Mouse (Mus musculus): ENCODE measurements at regions not wholly inside any gene's neighbourhood (a gene's known extent, or its start where the extent isn't known, plus 50 kb on each side); places are given as distances from the start of the nearest gene placed in this dataset.

DNA sequence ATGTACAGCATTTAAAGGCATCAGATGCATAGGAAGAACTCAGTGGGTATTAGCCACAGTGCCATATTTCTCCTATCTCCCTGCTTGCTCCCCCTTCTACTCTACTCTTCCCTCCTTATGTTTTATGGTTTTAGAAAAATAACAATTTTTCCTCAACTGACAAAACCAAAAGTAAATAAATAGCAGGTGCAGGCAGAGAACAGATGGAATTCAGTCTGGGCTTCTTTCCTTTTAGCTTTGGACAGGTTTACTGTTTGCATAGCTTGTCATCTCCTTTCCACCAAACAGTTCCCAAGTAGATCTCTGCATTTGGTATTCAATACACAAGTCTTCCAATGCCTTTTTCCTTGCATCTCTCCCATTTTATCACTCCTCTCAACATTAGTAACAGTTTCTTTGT is 152.5 kb upstream of the Astn2 start:
- H3K27me3 ChIP-seq (ENCODE audit: control insufficient read depth in 1 of 2, insufficient read depth in 2 of 2, low read length in 2 of 2), result no peaks in the 10 kb centered on the region
- H3K36me3 ChIP-seq (ENCODE audit: control insufficient read depth in 1 of 2, insufficient read depth in 2 of 2, low read length in 2 of 2), result no peaks in the 10 kb centered on the region
- no peak overlapping the region for H3K9ac ChIP-seq (ENCODE audit: control insufficient read depth, low read depth, low read length, poor library complexity, severe bottlenecking)
- no peak for DNase-seq (ENCODE audit: low read depth, low spot score)
- no peaks in the 10 kb centered on the region for H3K79me2 ChIP-seq (ENCODE audit: control insufficient read depth, insufficient read depth, low read length, poor library complexity)
- no peaks in the 10 kb centered on the region for H3K4me1 ChIP-seq (ENCODE audit: control insufficient read depth in 1 of 2, insufficient read depth in 2 of 2, low read length in 2 of 2)
- no peak overlapping the region for H3K4me3 ChIP-seq (ENCODE audit: control insufficient read depth in 1 of 2, insufficient read depth in 1 of 2, low read depth in 2 of 2, low read length in 2 of 2)
- H3K27ac ChIP-seq (ENCODE audit: control insufficient read depth, low read depth, low read length), result no peak overlapping the region
- no peak for TF ChIP-seq HCFC1 (IDR thresholded peaks at IDR 0.05; ENCODE audit: low read depth, low read length)
- TF ChIP-seq SMC3 (IDR thresholded peaks at IDR 0.05; ENCODE audit: low read depth, low read length), result no peak
- no peak for TF ChIP-seq USF2 (IDR thresholded peaks at IDR 0.05; ENCODE audit: borderline replicate concordance in 1 of 2, insufficient read depth in 1 of 2, low read depth in 1 of 2, low read length in 2 of 2)
- TF ChIP-seq ZNF384 (IDR thresholded peaks at IDR 0.05; ENCODE audit: low read depth, low read length), result no peak
- no peak for TF ChIP-seq GABPA (IDR thresholded peaks at IDR 0.05; ENCODE audit: low read depth, low read length)
- TF ChIP-seq SIN3A (IDR thresholded peaks at IDR 0.05; ENCODE audit: low read length), result no peak
- no peak for TF ChIP-seq ZC3H11A (IDR thresholded peaks at IDR 0.05; ENCODE audit: low read depth, low read length)
- TF ChIP-seq BHLHE40 (IDR thresholded peaks at IDR 0.05; ENCODE audit: borderline replicate concordance, low read depth, low read length), result no peak
- no peak for TF ChIP-seq MAZ (IDR thresholded peaks at IDR 0.05; ENCODE audit: low read depth, low read length)
- no peak for TF ChIP-seq POLR2AphosphoS5 (IDR thresholded peaks at IDR 0.05; ENCODE audit: borderline replicate concordance, low read depth, low read length)
- TF ChIP-seq POLR2AphosphoS2 (IDR thresholded peaks at IDR 0.05; ENCODE audit: low read length), result no peak
- no peaks in the 10 kb centered on the region for H3K9me3 ChIP-seq (replicated peaks; ENCODE audit: insufficient read depth, low read length)

DNA sequence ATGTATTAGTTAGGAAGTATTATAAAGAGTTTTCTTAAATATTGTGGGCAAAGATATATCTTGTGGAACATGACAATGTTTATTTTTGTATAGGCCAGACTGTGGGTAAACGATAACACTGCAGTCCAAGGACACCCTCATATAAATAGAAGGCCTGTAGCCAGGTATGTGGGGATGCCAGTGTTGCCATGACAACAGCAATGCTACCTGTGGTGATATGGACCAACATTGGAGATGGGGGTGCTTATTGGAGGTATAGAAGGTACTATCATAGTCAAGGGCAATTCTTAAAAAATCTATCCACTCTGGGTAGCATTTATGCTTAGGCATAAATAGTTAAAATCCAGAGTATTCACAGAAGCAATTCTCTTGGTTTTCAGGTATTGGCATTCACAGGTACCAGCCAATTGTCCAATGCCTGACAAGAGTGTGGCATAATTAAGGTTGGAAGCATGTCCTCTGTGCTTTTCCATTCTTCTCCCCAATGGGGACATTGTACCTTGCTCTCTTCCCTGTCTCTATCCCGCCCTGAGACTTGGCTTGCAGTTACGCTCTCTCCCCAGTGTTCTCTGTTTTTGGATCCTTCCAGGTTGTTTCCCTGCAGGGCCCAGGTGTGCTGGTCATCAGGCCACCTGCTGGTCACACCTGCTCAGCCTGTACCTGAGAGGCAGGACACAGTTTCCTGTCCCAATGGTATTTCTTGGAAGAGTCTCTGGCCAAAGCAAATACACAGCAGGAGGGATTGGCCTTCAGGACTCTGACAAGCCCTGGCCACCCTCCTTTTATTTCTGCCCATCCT is 146.1 kb upstream of the Astn2 start:
- Histone ChIP-seq H3K9ac (ENCODE audit: control insufficient read depth, low read depth, low read length, poor library complexity, severe bottlenecking) (no peak overlapping the region), H3K4me3 (ENCODE audit: control insufficient read depth in 1 of 2, insufficient read depth in 1 of 2, low read depth in 2 of 2, low read length in 2 of 2) (no peak overlapping the region), H3K27me3 (ENCODE audit: control insufficient read depth in 1 of 2, insufficient read depth in 2 of 2, low read length in 2 of 2) (no peaks in the 10 kb centered on the region), H3K4me1 (ENCODE audit: control insufficient read depth in 1 of 2, insufficient read depth in 2 of 2, low read length in 2 of 2) (no peaks in the 10 kb centered on the region), H3K27ac (ENCODE audit: control insufficient read depth, low read depth, low read length) (no peak overlapping the region), H3K79me2 (ENCODE audit: control insufficient read depth, insufficient read depth, low read length, poor library complexity) (no peaks in the 10 kb centered on the region), H3K9me3 (replicated peaks; ENCODE audit: insufficient read depth, low read length) (no peaks in the 10 kb centered on the region), H3K36me3 (ENCODE audit: control insufficient read depth in 1 of 2, insufficient read depth in 2 of 2, low read length in 2 of 2) (no peaks in the 10 kb centered on the region)
- no peak for DNase-seq (ENCODE audit: low read depth, low spot score)
- TF ChIP-seq ZMIZ1 (IDR thresholded peaks at IDR 0.05; ENCODE audit: low read depth, low read length) (no peak), ZNF384 (IDR thresholded peaks at IDR 0.05; ENCODE audit: low read depth, low read length) (no peak), NELFE (IDR thresholded peaks at IDR 0.05; ENCODE audit: low read depth, low read length) (no peak), MAZ (IDR thresholded peaks at IDR 0.05; ENCODE audit: low read depth, low read length) (no peak), ZC3H11A (IDR thresholded peaks at IDR 0.05; ENCODE audit: low read depth, low read length) (no peak), GABPA (IDR thresholded peaks at IDR 0.05; ENCODE audit: low read depth, low read length) (no peak), TCF12 (IDR thresholded peaks at IDR 0.05; ENCODE audit: low read depth, low read length) (no peak), USF1 (IDR thresholded peaks at IDR 0.05; ENCODE audit: low read depth, low read length) (no peak), MAFK (IDR thresholded peaks at IDR 0.05; ENCODE audit: borderline replicate concordance, low read depth, low read length) (no peak), MYC (IDR thresholded peaks at IDR 0.05; ENCODE audit: low read depth, low read length) (no peak), GATA1 (IDR thresholded peaks at IDR 0.05; ENCODE audit: low read depth, low read length) (no peak), ZKSCAN1 (IDR thresholded peaks at IDR 0.05; ENCODE audit: low read depth, low read length) (no peak), EP300 (IDR thresholded peaks at IDR 0.05; ENCODE audit: low read depth in 1 of 2, low read length in 2 of 2) (no peak), POLR2A (IDR thresholded peaks at IDR 0.05; ENCODE audit: control insufficient read depth in 1 of 2, insufficient read depth in 1 of 2, low read depth in 1 of 2, low read length in 2 of 2, poor library complexity in 1 of 2) (no peak), ETS1 (IDR thresholded peaks at IDR 0.05; ENCODE audit: low read depth, low read length) (no peak), SIN3A (IDR thresholded peaks at IDR 0.05; ENCODE audit: low read length) (no peak), USF2 (IDR thresholded peaks at IDR 0.05; ENCODE audit: borderline replicate concordance in 1 of 2, insufficient read depth in 1 of 2, low read depth in 1 of 2, low read length in 2 of 2) (no peak), BHLHE40 (IDR thresholded peaks at IDR 0.05; ENCODE audit: borderline replicate concordance, low read depth, low read length) (no peak)
